Mouse (Mus musculus) forebrain, embryonic 10.5 days (tissue): ENCODE measurements around the gene Znrf3. TPM values are rescaled to one million over a fixed set of nuclear protein-coding genes. Genes with fewer than 3 reads are reported as not detected.

ENCODE experiments used
- DNase-seq: peaks from one replicate; pipeline ENCODE4 v3.0.0-alpha.2; 2017; ENCODE audit warnings: low spot score; ENCODE audit errors: extremely low spot score
- H3K27ac ChIP-seq: fragments of 300-500 bp; sonication (generic); 2 replicates; pipeline ENCODE4 v1.5.1; 2016; ENCODE audit warnings: mild to moderate bottlenecking
- H3K27me3 ChIP-seq: fragments of 300-500 bp; sonication (generic); 2 replicates; pipeline ENCODE4 v1.6.1; 2016; ENCODE audit warnings: mild to moderate bottlenecking; ENCODE audit not compliant: poor library complexity, severe bottlenecking
- H3K36me3 ChIP-seq: fragments of 300-500 bp; sonication (generic); replicated peaks from 2 replicates; pipeline ENCODE4 v1.6.1; 2016; ENCODE audit warnings: mild to moderate bottlenecking, moderate library complexity
- H3K4me1 ChIP-seq: fragments of 300-500 bp; sonication (generic); 2 replicates; pipeline ENCODE4 v1.6.1; 2016
- H3K4me3 ChIP-seq: fragments of 300-500 bp; sonication (generic); 2 replicates; pipeline ENCODE4 v1.5.1; 2016; ENCODE audit warnings: mild to moderate bottlenecking, moderate library complexity
- H3K9me3 ChIP-seq: fragments of 300-500 bp; sonication (generic); 2 replicates; pipeline ENCODE4 v1.6.1; 2016; ENCODE audit warnings: mild to moderate bottlenecking, moderate library complexity
- WGBS: fragments of 180-500 bp; shearing (Covaris S2); methylation state at CpG from one replicate; pipeline ENCODE4 v1.1.7; 2016; 5-methylcytosine and 5-hydroxymethylcytosine counted together
- polyA plus RNA-seq: library from polyadenylated mRNA; unstranded; fragments of >200 nt; fragmentation: Nextera tagmentation; extraction: Ambion mirVana; gene quantifications from 2 replicates; pipeline ENCODE4 v1.2.1, GENCODE M21; 2016

Znrf3 gene
- polyA plus RNA-seq, 1 experiment from 2014 or later: 11.9 TPM

DNA sequence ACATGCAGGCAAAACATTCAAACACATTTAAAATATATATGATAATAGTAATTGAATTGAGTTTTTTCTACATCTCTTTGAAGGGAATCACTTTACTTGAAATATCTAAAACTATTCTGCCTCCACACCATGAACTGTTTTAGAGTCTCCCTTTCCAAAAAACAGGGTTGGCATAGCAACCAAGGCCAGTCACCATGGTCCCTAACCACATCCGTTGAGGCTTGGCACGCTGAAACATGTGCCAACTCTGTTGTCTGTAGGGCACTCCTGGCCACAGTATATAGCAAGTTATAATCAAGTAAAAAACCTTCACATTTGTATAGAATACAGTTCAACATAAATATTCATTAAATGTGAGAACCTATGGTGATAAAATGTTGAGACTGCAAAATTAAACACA is 12.3 kb downstream of the Znrf3 start:
- H3K27me3 ChIP-seq: no peaks in the 10 kb centered on the region
- no peaks in the 10 kb centered on the region for H3K9me3 ChIP-seq
- no peak for DNase-seq
- H3K4me3 ChIP-seq: no peak overlapping the region
- H3K4me1 ChIP-seq: peaks cover 22% of the 10 kb centered on the region
- H3K36me3 ChIP-seq: no peaks in the 10 kb centered on the region
- 93% methylated on average over 2 of the region's 2 CpGs for WGBS
- no peak overlapping the region for H3K27ac ChIP-seq

DNA sequence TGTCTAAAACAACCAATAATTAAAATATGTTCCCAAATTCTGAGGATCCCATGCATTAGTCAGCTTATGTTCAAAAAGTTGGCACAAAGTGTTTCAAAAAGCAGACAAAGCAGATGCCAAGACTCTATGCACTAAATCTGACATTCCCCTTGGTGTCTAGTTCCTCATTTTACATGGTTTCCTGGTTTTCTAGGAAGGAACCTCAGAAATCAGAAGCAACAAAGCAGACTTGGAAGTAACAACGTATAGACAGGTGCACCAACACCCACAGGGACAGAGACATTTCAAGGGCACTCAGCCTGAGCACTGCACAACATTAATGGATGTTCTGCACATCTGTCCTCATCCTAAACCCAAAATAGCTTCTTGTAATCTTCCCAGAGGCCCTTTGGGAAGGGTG is 13.8 kb downstream of the Znrf3 start:
- DNase-seq: no peak
- Histone ChIP-seq H3K27me3 (no peaks in the 10 kb centered on the region), H3K9me3 (no peaks in the 10 kb centered on the region), H3K4me3 (no peak overlapping the region), H3K4me1 (peaks cover 34% of the 10 kb centered on the region), H3K36me3 (no peaks in the 10 kb centered on the region), H3K27ac (no peak overlapping the region)
- WGBS: 84% methylated on average over 1 of the region's 1 CpGs

DNA sequence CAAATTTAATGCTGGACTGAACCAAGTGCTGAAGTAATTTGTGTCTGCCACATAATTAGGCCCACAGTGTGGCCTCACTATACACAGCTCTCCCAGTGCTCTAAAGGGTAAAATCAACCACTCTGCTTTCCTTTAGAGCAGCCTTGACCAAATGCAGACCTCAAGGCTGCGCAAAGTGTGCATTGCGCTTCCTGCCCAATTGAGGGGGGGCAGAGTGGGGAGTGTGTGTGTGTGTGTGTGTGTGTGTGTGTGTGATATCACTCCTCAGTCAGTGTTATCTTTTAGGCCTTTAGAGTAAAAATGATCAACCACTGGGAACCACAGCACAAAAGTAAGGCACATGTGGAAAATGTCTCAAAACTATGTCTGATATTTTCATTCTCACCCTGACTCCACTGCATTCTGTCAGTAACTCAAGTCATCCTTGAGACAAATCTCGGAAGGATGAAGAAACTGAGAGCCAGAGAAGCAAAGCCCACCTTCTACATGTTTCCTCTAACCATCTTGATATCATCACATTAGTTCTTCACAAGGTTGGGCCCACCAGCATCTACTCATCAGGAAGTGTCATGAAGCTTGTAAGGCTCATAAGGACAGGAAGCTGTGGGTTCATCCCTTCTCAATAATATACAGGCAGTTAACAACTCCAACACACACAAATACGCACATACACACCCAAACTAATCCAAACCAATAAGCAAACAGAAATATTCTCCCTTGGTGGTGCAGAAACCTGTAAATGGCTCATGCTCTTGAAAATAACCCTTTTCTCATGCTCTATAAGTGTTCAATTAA is 15.1 kb downstream of the Znrf3 start:
- 94% methylated on average over 4 of the region's 4 CpGs for WGBS
- no peaks in the 10 kb centered on the region for H3K9me3 ChIP-seq
- no peak for DNase-seq
- H3K4me3 ChIP-seq: no peak overlapping the region
- no peaks in the 10 kb centered on the region for H3K27me3 ChIP-seq
- H3K27ac ChIP-seq: no peak overlapping the region
- no peaks in the 10 kb centered on the region for H3K36me3 ChIP-seq
- peaks cover 43% of the 10 kb centered on the region for H3K4me1 ChIP-seq

DNA sequence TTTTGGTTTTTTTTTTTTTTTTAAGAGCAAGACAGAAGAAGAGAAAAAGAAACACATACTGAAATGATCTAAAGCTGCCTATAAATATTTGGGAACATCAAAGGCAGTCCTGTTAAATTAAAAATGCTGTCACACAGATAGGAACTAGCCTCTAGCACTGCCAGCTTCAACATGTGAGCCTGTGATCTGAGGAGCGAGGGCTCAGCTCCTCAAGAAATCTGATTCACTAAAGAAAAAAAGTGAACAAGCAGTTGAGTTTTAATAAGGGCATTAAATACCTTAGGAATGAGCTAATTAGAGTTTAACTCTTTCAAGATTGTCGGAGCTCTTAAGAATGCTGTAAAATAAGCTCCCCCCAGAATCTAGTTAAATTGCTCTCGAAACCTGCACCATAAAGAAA is 17.4 kb downstream of the Znrf3 start:
- peaks cover 55% of the 10 kb centered on the region for H3K4me1 ChIP-seq
- H3K36me3 ChIP-seq: no peaks in the 10 kb centered on the region
- no peaks in the 10 kb centered on the region for H3K27me3 ChIP-seq
- no peaks in the 10 kb centered on the region for H3K9me3 ChIP-seq
- no peak for DNase-seq
- no peak overlapping the region for H3K27ac ChIP-seq
- 77% methylated on average over 3 of the region's 3 CpGs for WGBS
- H3K4me3 ChIP-seq: no peak overlapping the region

DNA sequence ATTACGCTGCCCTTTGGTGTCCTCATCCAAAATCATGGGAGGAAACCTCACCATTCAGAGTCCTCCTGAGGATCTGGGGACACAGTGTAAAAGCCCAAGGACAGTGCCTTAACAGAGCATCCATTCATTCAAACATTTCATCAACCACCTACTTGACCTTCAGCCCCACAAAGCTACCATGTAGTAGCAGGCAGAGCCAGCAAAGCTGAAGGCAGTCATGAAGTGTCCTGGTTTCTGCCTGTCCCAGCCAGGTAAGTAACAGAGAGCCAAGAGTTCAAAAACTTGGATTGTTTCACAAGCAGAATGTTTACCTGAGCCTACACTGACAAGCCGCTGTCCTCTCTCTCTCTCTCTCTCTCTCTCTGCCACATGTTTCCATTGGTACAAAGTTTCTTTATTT is 18.3 kb downstream of the Znrf3 start:
- Histone ChIP-seq H3K4me1 (peaks cover 56% of the 10 kb centered on the region), H3K27ac (no peak overlapping the region), H3K36me3 (no peaks in the 10 kb centered on the region), H3K9me3 (no peaks in the 10 kb centered on the region), H3K27me3 (no peaks in the 10 kb centered on the region), H3K4me3 (no peak overlapping the region)
- WGBS: 93% methylated on average over 2 of the region's 2 CpGs
- DNase-seq: no peak

DNA sequence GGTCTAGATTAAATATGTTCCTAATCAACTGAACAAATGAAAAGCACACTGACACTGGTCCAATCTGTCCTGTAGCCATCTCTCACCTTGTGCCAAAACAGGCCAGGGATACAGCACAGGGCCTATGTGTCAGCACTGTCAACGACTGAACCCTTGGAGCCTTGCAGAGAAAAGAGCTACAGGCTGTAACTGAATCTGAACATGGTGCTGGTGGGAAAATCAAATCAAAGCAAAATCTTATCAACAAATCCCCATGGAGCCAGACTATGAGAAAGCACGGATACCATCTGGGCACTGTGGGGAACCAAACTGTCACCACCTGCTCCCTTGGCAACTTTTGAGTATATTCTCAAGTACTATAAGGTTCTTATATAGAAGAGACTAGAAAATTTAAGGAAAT is 19.5 kb downstream of the Znrf3 start:
- WGBS: 83% methylated on average over 2 of the region's 2 CpGs
- Histone ChIP-seq H3K4me3 (no peak overlapping the region), H3K27ac (no peak overlapping the region), H3K9me3 (no peaks in the 10 kb centered on the region), H3K27me3 (no peaks in the 10 kb centered on the region), H3K4me1 (peaks cover 49% of the 10 kb centered on the region), H3K36me3 (no peaks in the 10 kb centered on the region)
- DNase-seq: no peak

DNA sequence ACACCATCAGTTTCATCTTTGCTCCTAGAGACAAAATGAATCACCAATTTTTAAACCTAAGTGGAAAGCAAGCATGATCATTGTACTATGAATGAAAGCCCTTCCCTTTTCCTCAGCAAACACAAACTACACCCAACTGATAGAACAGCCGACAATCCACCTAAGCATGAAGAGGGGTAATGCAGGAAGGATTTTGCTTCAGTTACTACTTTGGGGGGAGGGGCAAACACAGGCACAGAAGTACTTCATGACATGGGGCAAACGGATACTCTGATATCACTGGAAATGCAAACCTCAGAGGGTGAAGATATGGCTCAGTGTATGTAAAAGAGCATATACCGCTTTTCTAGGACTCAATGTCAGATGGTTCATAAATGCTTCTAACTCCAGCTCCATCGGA is 20.5 kb downstream of the Znrf3 start:
- no peaks in the 10 kb centered on the region for H3K36me3 ChIP-seq
- H3K4me1 ChIP-seq: peaks cover 54% of the 10 kb centered on the region
- H3K4me3 ChIP-seq: no peak overlapping the region
- H3K27ac ChIP-seq: no peak overlapping the region
- WGBS: 84% methylated on average over 4 of the region's 4 CpGs
- DNase-seq: no peak
- no peaks in the 10 kb centered on the region for H3K27me3 ChIP-seq
- no peaks in the 10 kb centered on the region for H3K9me3 ChIP-seq

DNA sequence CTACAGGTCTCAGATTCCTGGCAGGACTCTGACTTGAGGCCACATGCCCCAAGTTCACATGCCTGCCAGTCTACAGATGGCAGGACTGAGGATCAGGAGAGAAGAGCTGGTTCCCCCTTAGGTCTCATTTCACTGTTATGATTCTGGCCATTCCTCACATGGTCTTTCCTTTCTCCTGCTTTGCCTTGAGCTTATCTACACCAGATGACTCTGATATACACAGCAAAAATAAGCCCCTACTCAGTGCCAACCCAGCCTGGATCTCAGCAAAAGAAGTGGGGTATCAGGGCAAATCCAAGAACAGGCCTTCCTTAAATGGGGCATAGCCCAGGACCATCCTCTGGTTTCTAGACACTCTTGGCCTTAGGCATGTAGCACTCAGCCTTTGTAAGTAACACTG is 21.6 kb downstream of the Znrf3 start:
- no peaks in the 10 kb centered on the region for H3K36me3 ChIP-seq
- no peaks in the 10 kb centered on the region for H3K9me3 ChIP-seq
- DNase-seq: no peak
- H3K4me3 ChIP-seq: no peak overlapping the region
- H3K4me1 ChIP-seq: peaks cover 56% of the 10 kb centered on the region
- no peak overlapping the region for H3K27ac ChIP-seq
- H3K27me3 ChIP-seq: no peaks in the 10 kb centered on the region

DNA sequence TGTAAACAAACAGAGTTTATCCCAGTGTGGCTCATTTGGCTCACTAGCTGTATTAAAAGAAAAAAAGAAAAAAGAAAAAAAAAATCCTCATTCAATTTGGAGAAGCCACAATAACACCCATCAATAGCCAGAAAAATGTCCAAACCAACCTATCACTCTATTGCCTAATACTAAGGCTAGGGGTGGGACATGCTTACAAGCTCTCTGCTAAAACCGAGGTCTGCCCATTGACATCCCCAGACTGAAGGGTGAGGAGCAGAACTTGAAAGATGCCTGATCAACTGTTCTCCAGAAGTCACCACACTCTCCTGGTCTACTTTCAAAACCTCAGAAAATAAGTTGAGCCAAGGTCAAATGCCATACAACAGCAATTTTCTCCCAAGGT is 22.4 kb downstream of the Znrf3 start:
- H3K4me1 ChIP-seq: peaks cover 56% of the 10 kb centered on the region
- no peak overlapping the region for H3K4me3 ChIP-seq
- no peak for DNase-seq
- H3K27me3 ChIP-seq: no peaks in the 10 kb centered on the region
- H3K36me3 ChIP-seq: no peaks in the 10 kb centered on the region
- no peaks in the 10 kb centered on the region for H3K9me3 ChIP-seq
- WGBS: 72% methylated on average over 1 of the region's 1 CpGs
- no peak overlapping the region for H3K27ac ChIP-seq

DNA sequence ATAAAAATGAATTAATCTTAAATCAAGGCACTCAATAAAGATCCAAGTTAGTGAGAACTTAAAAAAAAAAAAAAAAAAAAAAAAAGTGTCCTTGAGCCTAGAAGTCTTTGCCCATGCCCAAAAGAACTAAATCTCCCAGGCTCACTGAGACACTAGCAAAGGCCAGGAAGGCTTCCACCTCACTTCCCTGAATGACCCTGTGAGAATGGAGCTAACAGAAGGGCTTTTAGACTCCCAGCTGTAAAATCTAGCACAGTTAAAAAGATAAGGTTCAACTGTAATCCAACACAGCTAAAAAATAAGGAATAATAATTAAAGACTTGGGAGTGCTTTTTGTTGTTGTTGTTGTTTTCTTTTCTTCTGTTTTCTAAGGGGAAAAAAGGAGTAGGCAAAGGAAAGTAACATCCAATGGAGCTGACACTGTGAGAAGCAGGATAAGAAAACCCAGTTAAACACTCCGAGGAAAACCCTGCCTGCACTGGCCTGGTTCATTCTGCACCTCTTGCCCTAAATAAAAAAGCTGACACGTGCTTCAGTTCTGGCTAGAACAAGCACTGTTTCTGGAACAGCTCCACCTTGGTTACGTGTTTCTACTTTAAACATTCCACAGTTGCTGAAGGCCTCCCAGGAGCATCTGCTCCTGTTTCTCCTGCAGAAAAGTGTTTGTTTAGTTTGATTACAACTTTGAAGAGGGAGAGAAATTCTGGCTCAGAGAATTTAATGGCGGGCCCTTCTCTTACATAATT is 23.0 kb downstream of the Znrf3 start:
- DNase-seq: no peak
- no peak overlapping the region for H3K4me3 ChIP-seq
- H3K27me3 ChIP-seq: no peaks in the 10 kb centered on the region
- H3K4me1 ChIP-seq: peaks cover 56% of the 10 kb centered on the region
- no peaks in the 10 kb centered on the region for H3K36me3 ChIP-seq
- H3K9me3 ChIP-seq: no peaks in the 10 kb centered on the region
- 70% methylated on average over 4 of the region's 4 CpGs for WGBS
- H3K27ac ChIP-seq: no peak overlapping the region

DNA sequence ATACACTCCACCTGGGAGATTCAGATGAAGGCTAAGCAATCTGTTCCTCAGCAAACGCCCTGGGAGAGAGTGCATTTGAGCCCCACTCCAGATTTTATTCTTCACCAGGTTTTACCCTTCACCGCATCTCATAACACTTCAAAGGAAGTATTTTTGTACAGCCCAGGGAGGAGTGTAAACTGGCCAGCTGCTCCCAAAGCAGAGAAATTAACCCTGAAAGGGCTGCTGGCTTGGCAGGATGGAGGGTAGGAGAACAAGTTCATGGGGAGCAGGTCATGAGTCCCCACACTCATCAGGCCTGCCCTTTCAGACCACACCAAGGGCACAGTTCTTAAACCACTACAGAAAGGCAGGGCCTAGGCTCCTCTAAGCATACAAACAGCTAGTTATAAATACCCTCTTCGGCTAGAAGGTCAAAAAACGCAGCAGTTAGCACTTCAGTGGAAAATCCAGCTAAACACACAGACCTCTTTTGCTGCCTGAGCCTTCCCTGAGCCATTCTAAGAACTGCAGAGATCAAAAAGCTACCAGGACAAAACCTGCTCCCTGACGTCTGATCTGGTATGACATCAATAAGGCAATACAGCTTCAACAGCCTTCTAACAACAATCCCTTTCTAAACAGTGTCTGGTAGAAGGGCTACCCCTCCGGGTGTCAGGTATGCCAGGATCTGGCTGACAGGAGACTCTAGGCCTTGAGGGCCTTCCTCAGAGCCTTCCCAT is 28.9 kb downstream of the Znrf3 start:
- H3K27ac ChIP-seq: peak overlapping the region; percentile 73
- no peaks in the 10 kb centered on the region for H3K36me3 ChIP-seq
- H3K4me1 ChIP-seq: peaks cover 80% of the 10 kb centered on the region
- no peaks in the 10 kb centered on the region for H3K9me3 ChIP-seq
- peak overlapping the region; percentile 1; the same call in 1 of the 2 replicates for H3K4me3 ChIP-seq
- 21% methylated on average over 6 of the region's 6 CpGs for WGBS
- no peaks in the 10 kb centered on the region for H3K27me3 ChIP-seq
- DNase-seq: peak; percentile 20

DNA sequence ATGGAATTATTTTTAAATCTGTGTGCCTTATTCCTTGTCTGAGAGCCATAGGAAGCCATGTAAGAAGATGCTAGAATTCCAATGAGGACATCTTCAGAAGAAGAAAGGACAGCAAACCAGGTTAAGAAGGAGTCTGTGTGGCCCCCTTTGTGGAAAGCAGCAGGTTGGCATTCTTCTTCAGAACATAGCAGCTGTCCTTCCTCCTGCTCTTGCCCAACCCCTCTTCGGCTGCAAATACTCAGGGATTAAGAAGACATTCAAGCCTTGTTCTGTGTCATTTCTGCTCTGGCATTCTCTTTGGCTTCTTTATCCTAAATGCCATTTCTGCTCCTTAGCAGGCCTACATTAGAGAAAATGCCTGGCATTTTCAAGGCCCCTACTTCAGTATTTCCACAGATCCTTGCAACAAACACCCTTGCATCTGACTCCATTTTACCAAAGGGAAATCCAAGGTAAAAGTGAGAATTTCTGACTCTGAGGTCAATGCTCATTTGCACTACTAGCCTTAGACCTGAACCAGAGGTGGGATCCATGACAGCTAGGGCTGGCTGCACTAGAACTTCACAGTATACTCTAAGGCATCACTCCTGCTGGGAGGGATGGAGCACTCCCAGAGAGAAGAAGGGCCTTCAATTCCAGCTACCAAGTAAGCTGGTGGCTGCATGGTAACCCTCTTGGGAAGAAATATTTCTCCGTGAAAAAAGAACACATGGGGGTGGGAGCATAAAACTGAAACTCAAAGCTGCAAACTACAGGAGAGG is 29.6 kb downstream of the Znrf3 start:
- peak overlapping the region; percentile 1; the same call in 1 of the 2 replicates for H3K4me3 ChIP-seq
- no peaks in the 10 kb centered on the region for H3K27me3 ChIP-seq
- H3K27ac ChIP-seq: peak overlapping the region; percentile 73
- no peak for DNase-seq
- WGBS: 29% methylated on average over 2 of the region's 2 CpGs
- no peaks in the 10 kb centered on the region for H3K9me3 ChIP-seq
- peaks cover 3% of the 10 kb centered on the region; the same call in 1 of the 2 replicates for H3K36me3 ChIP-seq
- peaks cover 76% of the 10 kb centered on the region for H3K4me1 ChIP-seq
